Mouse (Mus musculus) macrophage (primary cell): ENCODE results near the gene Mettl25. TPM values are rescaled to one million over a fixed set of nuclear protein-coding genes. Genes with fewer than 3 reads are reported as not detected.

Source experiments
- H3K27ac ChIP-seq: fragments of 350-480 bp; formaldehyde crosslinking; 2 replicates; pipeline ENCODE4 v1.9.0; 2021
- H3K36me3 ChIP-seq: fragments of 350-480 bp; formaldehyde crosslinking; 2 replicates; pipeline ENCODE4 v1.9.0; 2021; ENCODE audit errors: inconsistent target
- H3K4me3 ChIP-seq: fragments of 350-480 bp; formaldehyde crosslinking; 2 replicates; pipeline ENCODE4 v1.9.0; 2021; ENCODE audit errors: inconsistent target
- H3K79me2 ChIP-seq: fragments of 350-480 bp; formaldehyde crosslinking; 2 replicates; pipeline ENCODE4 v1.9.0; 2021; ENCODE audit errors: inconsistent target
- WGBS: methylation state at CpG from one replicate; pipeline ENCODE4 v1.1.7; 2026; ENCODE audit warnings: inconsistent platforms; ENCODE audit not compliant: missing documents; 5-methylcytosine and 5-hydroxymethylcytosine counted together
- polyA plus RNA-seq: library from polyadenylated mRNA; stranded (reverse); fragments of 250-400 nt; gene quantifications from 3 replicates; pipeline ENCODE4 v1.2.4, GENCODE M21; 2018; ENCODE audit warnings: inconsistent platforms

The Mettl25 gene
- polyA plus RNA-seq, 1 experiment from 2014 or later, result 4.9 TPM

- no peak overlapping the region for H3K4me3 ChIP-seq
- 87% methylated on average over 5 of the region's 5 CpGs for WGBS
- H3K36me3 ChIP-seq, result no peaks in the 10 kb centered on the region
- no peak overlapping the region for H3K27ac ChIP-seq
- H3K79me2 ChIP-seq, result no peaks in the 10 kb centered on the region
Measured at GRCm38 (mm10) chr10:105713222-105713621, 128.0 kb downstream of the Mettl25 start.

Other genes with a start within 250 kb of the Mettl25 start
- 31.5 to 59.2 TPM (median 47.7 TPM) in 3 replicates for gene Ccdc59, start 313 bp downstream of the Mettl25 start, polyA plus RNA-seq